Mouse (Mus musculus): Measurements from ENCODE around the gene Zfp651.

GRCm38 (mm10) chr9:121815183-121815582 is 56.1 kb downstream of the Zfp651 start:
- TF ChIP-seq POLR2A (IDR thresholded peaks at IDR 0.05; ENCODE audit: borderline replicate concordance, extremely low read depth, low read depth, low read length) (no peak), CTCF (IDR thresholded peaks at IDR 0.05; ENCODE audit: insufficient read depth, low read length) (no peak)
